In genomic region chr8:110702636-110703459, GRCm38 (mm10) we compare ENCODE assay signal across 10 mouse cellular contexts. TPM values are rescaled to one million over a fixed set of nuclear protein-coding genes. Genes with fewer than 3 reads are reported as not detected.
DNase-seq lines count a peak whose midpoint lies in the region; ATAC-seq and TF ChIP-seq lines count a peak whose summit lies in the region.
"Had no signal": no experiment of that assay in that cellular context is flagged by ENCODE, and none has a peak within 500 bp of the region (broad histone marks: within the 10 kb centered on the region; RNA-seq: fewer than 3 reads in every experiment).

No protein-coding gene starts in this region.

- intact Hi-C loops in heart, postnatal 36 days (cut with DNase I), result no loop called here
- intact Hi-C loops in left cerebral cortex, postnatal 4 days (cut with DNase I), result no loop called here

- H3K27me3 ChIP-seq in heart, postnatal 0 days (ENCODE audit: control insufficient read depth, insufficient read depth, low read length), result no peaks in the 10 kb centered on the region

- DNase-seq in heart, adult 18-20 months, result peak; percentile 55 to 66
- no peak for DNase-seq in heart, postnatal 36 days
- DNase-seq in heart, postnatal 0 days (ENCODE audit: low spot score), result no peak
- peak; percentile 72 to 81 for DNase-seq in kidney, postnatal 4 days
- DNase-seq in urinary bladder, adult 2 months (ENCODE audit: low spot score), result no peak
- no peak for DNase-seq in right cerebral cortex, postnatal 36 days (ENCODE audit: low spot score in 2 of 2)
- no peak for DNase-seq in left cerebral cortex, postnatal 4 days
- DNase-seq: liver, postnatal 0 days had no signal

- no peaks in the 10 kb centered on the region for H3K9me3 ChIP-seq in heart, postnatal 0 days (replicated peaks; ENCODE audit: control insufficient read depth, low read length)

- no peaks in the 10 kb centered on the region for H3K36me3 ChIP-seq in heart, postnatal 0 days (replicated peaks; ENCODE audit: control insufficient read depth, insufficient read depth, low read length)

- TF ChIP-seq POLR2A in cortical plate, adult 2 months (IDR thresholded peaks at IDR 0.05; ENCODE audit: extremely low read depth, insufficient read depth, low read length), result no peak

- WGBS in heart, postnatal 0 days, result 52% methylated on average over 9 of the region's 9 CpGs

- H3K4me3 ChIP-seq in cortical plate, adult 2 months (ENCODE audit: insufficient read depth, low read length), result no peak overlapping the region
- H3K4me3 ChIP-seq in heart, postnatal 0 days (ENCODE audit: low read depth, low read length), result no peak overlapping the region

- no peak overlapping the region for H3K4me2 ChIP-seq in heart, postnatal 0 days (ENCODE audit: low read depth, low read length)

- peak overlapping the region; percentile 38; the same call in 1 of the 2 replicates for H3K27ac ChIP-seq in cortical plate, adult 2 months (ENCODE audit: insufficient read depth, low read length)
- H3K27ac ChIP-seq in heart, postnatal 0 days (ENCODE audit: low read depth), result 0 out of 2 replicates have a peak overlapping the region, but pooled peaks have one; percentile 43

- no peak for TF ChIP-seq EP300 in heart, postnatal 0 days (IDR thresholded peaks at IDR 0.05; ENCODE audit: low read depth)

- TF ChIP-seq CTCF in cortical plate, adult 2 months (IDR thresholded peaks at IDR 0.05; ENCODE audit: extremely low read depth, insufficient read depth, low read length), result no peak
- TF ChIP-seq CTCF in heart, postnatal 0 days (IDR thresholded peaks at IDR 0.05; ENCODE audit: low read depth), result no peak

- H3K9ac ChIP-seq in heart, postnatal 0 days (replicated peaks; ENCODE audit: low read depth, low read length), result no peak overlapping the region; the same call in 1 of the 2 replicates
- H3K9ac ChIP-seq: liver, postnatal 0 days had no signal

- peaks cover 16% of the 10 kb centered on the region for H3K4me1 ChIP-seq in cortical plate, adult 2 months (ENCODE audit: control insufficient read depth, insufficient read depth, low read length)
- H3K4me1 ChIP-seq in heart, postnatal 0 days (ENCODE audit: control insufficient read depth, insufficient read depth), result peaks cover 29% of the 10 kb centered on the region

- no peak for ATAC-seq in heart, postnatal 0 days (ENCODE audit: insufficient read depth, low read depth)
- ATAC-seq: liver, postnatal 0 days had no signal

RNA-seq across cellular contexts. Expression of gene Mtss1l, which starts 18.4 kb away (rescaled TPM):
- 10 to 100 TPM; 32.0 to 37.8 TPM for total RNA-seq in heart, adult 18-20 months (2021)
- total RNA-seq in heart, postnatal 36 days (2021), result 10 to 100 TPM; 34.3 to 38.1 TPM
- polyA plus RNA-seq in cortical plate, adult 2 months (2012; rRNA removed), result 156 and 161 TPM in 2 replicates
- 11.3 and 12.6 TPM in 2 replicates for total RNA-seq in heart, postnatal 0 days (2014; rRNA removed; ENCODE audit: low replicate concordance)
- polyA plus RNA-seq in heart, postnatal 0 days (2015; fragmentation: Nextera tagmentation; extraction: Ambion mirVana), result 4.1 and 5.1 TPM in 2 replicates
- polyA plus RNA-seq in urinary bladder, adult 2 months (2012; rRNA removed), result 28.7 and 47.5 TPM in 2 replicates
- total RNA-seq in left cerebral cortex, postnatal 4 days (2021), result 100 to 1,000 TPM; 315 to 327 TPM
- polyA plus RNA-seq: CD4-positive, CD25-positive, alpha-beta regulatory T cell, adult 4 months had no signal

Comparison
In these comparisons a context has a peak if more than half of its experiments do, and no peak if none do; other contexts are left out.
1. DNase-seq: peak in heart, adult 18-20 months (2 of 2) and kidney, postnatal 4 days (2 of 2); none in heart, postnatal 36 days (0 of 2), heart, postnatal 0 days (single experiment), urinary bladder, adult 2 months (single experiment), right cerebral cortex, postnatal 36 days (0 of 2) and left cerebral cortex, postnatal 4 days (single experiment).
2. RNA of gene Mtss1l, which starts 18.4 kb away (total RNA-seq): 315 to 327 TPM in left cerebral cortex, postnatal 4 days; 34.3 to 38.1 TPM in heart, postnatal 36 days, 32.0 to 37.8 TPM in heart, adult 18-20 months and 11.3 to 12.6 TPM in heart, postnatal 0 days; every median in the first group is over 4 times any median in the second.